Mouse (Mus musculus): ENCODE measurements around the gene Pacs1.
"Not testable (repeated sequence)": the region's sequence is repeated elsewhere in the genome, so short reads cannot be mapped to it uniquely, and the experiment has no call there.

The Pacs1 gene

DNA sequence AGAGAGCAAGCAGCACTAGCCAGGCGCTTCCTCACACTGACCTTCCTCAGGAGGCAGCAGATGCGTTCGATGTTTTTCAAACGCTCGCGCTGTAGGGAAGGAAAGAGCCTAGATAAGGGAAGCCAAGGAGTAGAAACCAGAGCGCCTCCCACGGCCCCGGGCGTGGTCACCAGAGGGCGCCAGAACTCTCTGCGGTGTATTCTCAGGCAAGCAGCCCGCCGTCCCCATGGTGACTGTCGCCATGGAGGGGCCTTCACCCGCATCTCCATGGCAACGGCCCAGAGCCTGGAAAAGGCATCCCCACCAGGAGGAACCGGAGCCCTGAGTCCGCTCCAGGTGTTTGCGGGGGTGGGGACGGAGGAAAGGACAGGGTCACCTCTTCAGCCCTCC, 178.7 kb downstream of the Pacs1 start:
- DNase-seq, result peak; percentile 97 to 98

DNA sequence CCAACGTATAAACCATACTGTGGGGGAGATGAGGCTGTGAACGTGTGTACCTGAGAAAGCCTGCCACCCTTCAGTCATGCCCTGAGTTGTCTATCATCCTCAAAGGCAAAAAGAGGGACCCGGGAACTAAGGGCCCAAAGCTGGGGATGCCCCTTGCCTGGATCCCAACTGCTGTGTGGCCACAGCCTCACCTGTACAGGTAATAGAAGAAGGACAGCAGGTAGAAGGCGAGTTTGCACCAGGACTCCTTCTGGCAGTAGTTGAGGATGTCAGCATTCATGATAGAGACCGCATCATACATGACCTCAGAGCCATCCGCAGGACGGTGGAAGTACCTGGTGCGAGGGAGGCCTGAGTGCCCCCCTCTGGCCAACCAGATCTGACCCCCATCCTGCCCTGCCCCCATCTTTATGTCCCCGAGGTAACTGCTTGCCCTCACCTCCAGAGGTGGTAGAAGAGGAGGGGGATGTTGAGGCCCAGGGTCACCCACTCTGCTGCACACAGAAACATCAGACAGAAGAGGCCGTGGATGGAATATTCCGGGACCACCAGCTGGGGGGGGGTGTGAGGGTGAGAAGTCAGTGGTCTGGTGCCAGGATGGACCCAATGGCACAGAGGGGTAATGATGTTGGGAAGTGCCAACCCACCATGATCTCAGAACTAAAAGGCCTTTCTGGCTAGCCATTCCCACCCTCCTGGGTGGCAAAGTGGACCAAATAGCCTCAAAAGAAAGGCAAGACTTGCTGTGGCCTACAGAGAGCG, 179.3 kb downstream of the Pacs1 start:
- no peak for DNase-seq

DNA sequence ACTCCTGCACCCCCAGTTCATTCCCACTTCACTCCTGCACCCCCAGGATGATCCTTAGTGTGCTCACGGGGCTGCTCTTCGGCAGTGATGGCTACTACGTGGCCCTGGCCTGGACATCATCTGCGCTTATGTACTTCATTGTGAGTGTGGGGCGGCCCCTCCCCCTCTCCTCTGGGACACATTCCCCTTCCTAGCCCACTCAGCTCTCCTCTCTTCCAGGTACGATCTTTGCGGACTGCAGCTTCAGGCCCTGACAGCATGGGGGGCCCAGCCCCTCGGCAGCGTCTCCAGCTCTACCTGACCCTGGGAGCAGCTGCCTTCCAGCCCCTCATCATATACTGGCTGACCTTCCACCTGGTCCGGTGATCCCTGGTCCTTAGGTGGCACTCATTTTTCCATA, 180.8 kb downstream of the Pacs1 start:
- no peak for DNase-seq

DNA sequence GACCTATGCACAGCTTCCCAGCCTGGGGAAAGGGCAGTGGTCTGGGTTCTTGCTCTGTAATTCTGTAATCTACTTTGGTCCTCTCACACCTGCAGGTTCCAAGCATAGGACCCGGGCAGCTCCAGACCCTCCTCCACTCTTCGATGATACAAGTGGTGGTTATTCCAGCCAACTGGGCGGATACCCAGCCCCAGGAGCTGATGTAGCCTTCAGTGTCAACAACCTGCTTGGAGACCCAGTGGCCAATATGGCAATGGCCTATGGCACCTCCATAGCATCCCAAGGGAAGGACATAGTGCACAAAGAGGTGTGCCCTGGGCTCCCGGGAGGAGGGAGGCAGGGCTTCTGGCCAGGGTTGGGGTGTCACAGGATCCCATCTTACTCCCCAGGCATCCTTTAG, 183.6 kb downstream of the Pacs1 start:
- no peak for DNase-seq

DNA sequence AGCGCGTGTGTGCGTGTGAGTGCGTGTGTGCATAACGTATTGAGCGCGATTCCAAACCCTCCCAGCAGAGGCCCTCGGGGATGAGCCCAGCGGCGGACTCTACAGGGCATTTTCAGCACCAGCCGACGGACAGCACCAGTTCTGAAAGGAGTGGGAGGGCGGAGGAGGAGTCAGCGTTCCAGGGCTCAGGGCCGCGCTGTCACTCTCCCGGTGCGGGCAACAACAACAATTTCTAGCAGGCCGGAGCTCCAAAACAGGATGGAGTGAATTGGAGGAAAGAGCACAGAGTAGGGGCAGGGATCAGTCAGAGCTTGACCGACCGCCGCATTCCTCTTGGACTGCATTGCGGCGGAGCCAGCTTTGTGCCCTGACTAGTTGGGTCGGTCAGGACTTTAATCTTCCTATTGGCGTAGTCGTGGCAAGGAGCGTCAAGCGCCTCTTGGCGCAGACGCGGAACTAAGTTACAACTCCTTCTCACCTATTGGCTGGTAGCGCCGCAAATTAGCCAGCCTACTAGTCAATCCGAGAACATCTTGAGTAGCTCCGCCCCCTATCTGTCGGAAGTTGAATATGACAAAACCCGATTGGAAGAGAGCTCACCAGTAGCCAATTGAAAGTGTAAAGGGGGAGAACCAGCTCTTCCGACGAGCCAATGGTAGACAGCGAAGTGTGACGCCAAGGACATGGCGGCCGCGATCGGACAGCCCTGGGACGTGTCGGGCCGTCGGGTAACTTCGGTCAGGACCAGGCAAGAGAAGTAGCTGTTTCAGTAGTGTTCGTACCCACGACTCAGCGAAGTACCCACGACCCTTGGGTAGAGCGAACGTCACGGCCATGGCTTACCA, 184.8 kb downstream of the Pacs1 start, which contains the start of gene Yif1a:
Gene Yif1a, plus strand, starts transcription at position 655 of the 845 bp plus-strand sequence.
- peak; percentile 89 to 94 for DNase-seq

DNA sequence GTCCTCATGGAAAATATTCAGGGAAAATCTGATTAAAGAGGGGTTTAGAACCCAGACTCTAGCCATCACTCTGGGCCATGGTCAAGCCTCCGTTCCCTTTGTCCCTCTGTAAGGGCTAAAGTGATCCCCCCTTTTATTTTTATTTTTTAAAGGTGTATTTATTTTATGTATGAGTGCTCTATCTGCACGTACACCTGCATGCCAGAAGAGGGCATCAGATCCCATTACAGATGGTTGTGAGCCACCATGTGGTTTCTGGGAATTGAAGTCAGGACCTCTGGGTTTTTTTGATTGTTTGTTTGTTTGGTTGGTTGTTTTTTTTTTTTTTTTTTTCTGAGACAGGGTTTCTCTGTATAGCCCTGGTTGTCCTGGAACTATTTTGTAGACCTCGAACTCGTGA, 186.4 kb downstream of the Pacs1 start:
- DNase-seq, result not testable (repeated sequence)

DNA sequence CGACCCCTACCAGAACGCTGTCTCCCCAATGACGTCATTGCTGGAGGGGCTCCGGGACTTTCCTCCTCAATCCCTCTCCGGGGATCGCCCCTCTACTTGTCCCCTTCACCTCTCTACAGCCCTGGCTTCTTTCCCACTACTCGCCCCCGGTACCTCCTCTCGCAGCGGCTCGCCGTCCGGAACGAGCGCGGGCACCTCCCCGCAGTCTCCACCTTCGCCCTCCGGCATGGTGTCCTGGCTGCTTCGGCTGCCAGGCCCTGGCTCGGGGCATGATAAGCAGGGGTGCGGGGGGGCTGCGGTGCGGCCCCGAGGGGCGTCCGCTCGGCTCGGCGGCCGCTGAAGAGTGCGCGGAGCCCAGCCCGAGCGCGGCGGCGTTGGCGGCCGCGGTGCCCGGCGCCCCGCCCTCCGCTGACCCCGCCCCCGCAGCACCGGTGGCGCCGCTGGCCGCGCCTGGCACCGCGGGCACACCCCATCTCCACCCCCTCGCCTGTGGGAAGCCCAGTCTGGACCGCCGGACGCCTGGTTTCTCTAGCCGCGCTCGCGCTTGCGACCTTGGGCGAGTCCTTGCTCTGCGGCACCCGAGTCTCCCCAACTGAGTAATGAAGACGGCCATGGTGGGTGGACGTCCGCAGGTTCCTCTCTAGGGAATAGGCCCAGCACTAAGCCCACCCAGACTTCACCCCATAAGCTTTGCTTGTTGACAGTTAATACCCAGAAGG, 187.6 kb downstream of the Pacs1 start, which contains the start of gene Tmem151a:
Gene Tmem151a, minus strand, starts transcription at position 387 of the 719 bp plus-strand sequence.
- DNase-seq, result peak; percentile 63 to 75

DNA sequence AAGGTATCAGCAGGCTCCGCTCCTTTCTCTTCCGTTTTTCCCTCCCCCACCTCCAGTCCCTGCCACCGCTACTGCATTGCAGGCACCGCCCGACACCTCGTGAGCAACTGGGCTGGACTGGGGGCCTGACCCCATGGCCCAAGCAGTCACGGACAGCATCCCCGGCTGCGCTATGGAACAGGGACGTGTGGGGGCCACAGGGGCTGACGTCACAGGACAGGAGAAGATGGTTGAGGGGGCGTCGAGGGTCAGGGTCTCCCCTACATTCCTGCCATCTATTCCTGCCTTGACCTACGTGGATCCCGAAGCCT, 188.1 kb downstream of the Pacs1 start:
- peak in 1 of 2 experiments; percentile 49 for DNase-seq

DNA sequence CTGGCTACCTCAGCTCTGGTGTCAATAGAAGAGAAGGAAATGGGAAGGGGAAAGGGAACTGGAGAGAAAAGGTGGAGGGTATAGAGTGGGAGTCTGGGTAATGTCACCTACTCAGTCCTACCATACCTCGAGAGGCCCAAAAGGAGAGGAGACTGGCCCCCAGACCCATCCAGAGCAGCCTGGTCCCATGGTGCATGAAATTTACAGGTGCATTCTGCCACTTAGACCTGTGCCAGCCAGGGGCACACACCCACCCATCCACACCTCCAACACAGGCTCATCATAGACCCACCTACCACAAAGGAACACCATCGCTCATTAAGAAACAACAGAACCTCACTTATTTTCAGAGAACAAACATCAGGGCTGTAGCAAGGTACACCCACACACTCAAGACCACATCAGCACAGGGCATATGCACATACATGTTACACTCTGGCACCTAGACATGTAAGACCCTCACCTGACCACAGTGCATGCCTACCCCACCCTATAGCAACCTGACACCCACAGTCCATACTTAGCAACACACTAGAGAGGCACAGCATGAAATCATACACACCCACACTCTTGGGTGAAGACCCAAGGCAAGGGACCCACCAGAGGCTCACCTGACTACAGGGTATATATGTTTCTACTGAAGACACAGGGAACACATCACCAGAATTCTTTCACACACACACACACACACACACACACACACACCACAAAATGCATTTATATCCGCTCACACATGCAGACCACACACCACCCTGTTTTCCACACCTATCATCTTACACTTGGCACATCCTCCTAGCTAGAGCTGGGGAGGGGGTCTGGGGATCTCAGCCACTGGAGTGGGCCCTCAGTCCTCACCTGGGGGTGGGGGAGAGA, 188.7 kb downstream of the Pacs1 start:
- DNase-seq, result peak in 1 of 2 experiments; percentile 16

Measured in cerebellum, postnatal 36 days (tissue).